34 mouse cellular contexts compared by ENCODE assay signal in genomic region chr4:63418270-63418669, GRCm38 (mm10). TPM values are rescaled to one million over a fixed set of nuclear protein-coding genes. Genes with fewer than 3 reads are reported as not detected.
DNase-seq lines count a peak whose midpoint lies in the region; ATAC-seq and TF ChIP-seq lines count a peak whose summit lies in the region.
"Had no signal": no experiment of that assay in that cellular context is flagged by ENCODE, and none has a peak within 500 bp of the region (broad histone marks: within the 10 kb centered on the region; RNA-seq: fewer than 3 reads in every experiment).

No protein-coding gene starts in this region.

- peak overlapping the region; percentile 57 for H3K27ac ChIP-seq in hindbrain, embryonic 10.5 days
- no peak overlapping the region for H3K27ac ChIP-seq in hindbrain, embryonic 13.5 days
- no peak overlapping the region for H3K27ac ChIP-seq in midbrain, embryonic 11.5 days (ENCODE audit: low read depth, low read length)
- H3K27ac ChIP-seq in midbrain, postnatal 0 days (ENCODE audit: low read depth, low read length): no peak overlapping the region
- H3K27ac ChIP-seq in embryonic facial prominence, embryonic 10.5 days (replicated peaks): peak overlapping the region; percentile 15
- H3K27ac ChIP-seq: embryonic facial prominence, embryonic 15.5 days; hindbrain, embryonic 15.5 days; limb, embryonic 12.5 days; liver, embryonic 15.5 days; stomach, postnatal 0 days had no signal

- no peak overlapping the region for H3K4me3 ChIP-seq in hindbrain, embryonic 10.5 days
- H3K4me3 ChIP-seq in hindbrain, embryonic 13.5 days: no peak overlapping the region
- H3K4me3 ChIP-seq in midbrain, embryonic 11.5 days (ENCODE audit: low read depth, low read length): no peak overlapping the region
- H3K4me3 ChIP-seq in midbrain, postnatal 0 days (ENCODE audit: low read depth, low read length): no peak overlapping the region
- H3K4me3 ChIP-seq in embryonic facial prominence, embryonic 10.5 days: no peak overlapping the region
- no peak overlapping the region for H3K4me3 ChIP-seq in myocyte
- H3K4me3 ChIP-seq: embryonic facial prominence, embryonic 15.5 days; hindbrain, embryonic 15.5 days; limb, embryonic 12.5 days; liver, embryonic 15.5 days had no signal

- peaks cover 27% of the 10 kb centered on the region for H3K4me1 ChIP-seq in hindbrain, embryonic 10.5 days (replicated peaks)
- H3K4me1 ChIP-seq in hindbrain, embryonic 13.5 days (replicated peaks): peaks cover 12% of the 10 kb centered on the region
- peaks cover 6% of the 10 kb centered on the region; the same call in 1 of the 2 replicates for H3K4me1 ChIP-seq in midbrain, embryonic 11.5 days (ENCODE audit: control insufficient read depth, insufficient read depth, low read length)
- no peaks in the 10 kb centered on the region for H3K4me1 ChIP-seq in midbrain, postnatal 0 days (ENCODE audit: insufficient read depth, low read length)
- H3K4me1 ChIP-seq in embryonic facial prominence, embryonic 10.5 days: peaks cover 41% of the 10 kb centered on the region
- H3K4me1 ChIP-seq: liver, embryonic 15.5 days had no signal

- no peaks in the 10 kb centered on the region for H3K9me3 ChIP-seq in hindbrain, embryonic 10.5 days
- no peaks in the 10 kb centered on the region for H3K9me3 ChIP-seq in hindbrain, embryonic 13.5 days
- H3K9me3 ChIP-seq in midbrain, embryonic 11.5 days (ENCODE audit: control insufficient read depth, low read length): no peaks in the 10 kb centered on the region
- H3K9me3 ChIP-seq in midbrain, postnatal 0 days (ENCODE audit: low read length): no peaks in the 10 kb centered on the region
- H3K9me3 ChIP-seq in embryonic facial prominence, embryonic 10.5 days: no peaks in the 10 kb centered on the region
- H3K9me3 ChIP-seq: embryonic facial prominence, embryonic 15.5 days; hindbrain, embryonic 15.5 days; limb, embryonic 12.5 days; liver, embryonic 15.5 days had no signal

- H3K9ac ChIP-seq in hindbrain, embryonic 13.5 days: no peak overlapping the region
- H3K9ac ChIP-seq in midbrain, embryonic 11.5 days (ENCODE audit: low read length): no peak overlapping the region
- no peak overlapping the region for H3K9ac ChIP-seq in midbrain, postnatal 0 days (replicated peaks; ENCODE audit: low read length, poor library complexity, severe bottlenecking)
- H3K9ac ChIP-seq: embryonic facial prominence, embryonic 15.5 days; hindbrain, embryonic 15.5 days; limb, embryonic 12.5 days; liver, embryonic 15.5 days; lung, embryonic 14.5 days had no signal

- no peak for TF ChIP-seq CTCF in midbrain, postnatal 0 days (IDR thresholded peaks at IDR 0.05)

- peaks cover 30% of the 10 kb centered on the region for H3K36me3 ChIP-seq in hindbrain, embryonic 10.5 days
- no peaks in the 10 kb centered on the region; the same call in 1 of the 2 replicates for H3K36me3 ChIP-seq in hindbrain, embryonic 13.5 days
- H3K36me3 ChIP-seq in midbrain, embryonic 11.5 days (ENCODE audit: control insufficient read depth, insufficient read depth, low read length): no peaks in the 10 kb centered on the region
- no peaks in the 10 kb centered on the region for H3K36me3 ChIP-seq in midbrain, postnatal 0 days (ENCODE audit: insufficient read depth, low read length)
- 0 out of 2 replicates have a peak, but pooled peaks cover 4% of the 10 kb centered on the region for H3K36me3 ChIP-seq in embryonic facial prominence, embryonic 10.5 days (replicated peaks)
- H3K36me3 ChIP-seq in myocyte (ENCODE audit: control insufficient read depth, insufficient read depth): no peaks in the 10 kb centered on the region
- H3K36me3 ChIP-seq: embryonic facial prominence, embryonic 15.5 days; hindbrain, embryonic 15.5 days; liver, embryonic 15.5 days had no signal

- TF ChIP-seq POLR2A in myocyte (IDR thresholded peaks at IDR 0.05; ENCODE audit: insufficient read length, low read depth): no peak

- no peak overlapping the region for H3K4me2 ChIP-seq in hindbrain, embryonic 13.5 days
- H3K4me2 ChIP-seq in midbrain, embryonic 11.5 days: no peak overlapping the region
- H3K4me2 ChIP-seq in midbrain, postnatal 0 days (ENCODE audit: low read depth, low read length, poor library complexity, severe bottlenecking): no peak overlapping the region
- no peak overlapping the region for H3K4me2 ChIP-seq in myocyte (ENCODE audit: low read depth)
- H3K4me2 ChIP-seq: embryonic facial prominence, embryonic 15.5 days; heart, embryonic 11.5 days; hindbrain, embryonic 15.5 days; limb, embryonic 12.5 days; liver, embryonic 15.5 days; lung, embryonic 14.5 days had no signal

- no peaks in the 10 kb centered on the region for H3K79me2 ChIP-seq in myocyte (ENCODE audit: control insufficient read depth, insufficient read depth)

- WGBS in hindbrain, embryonic 10.5 days: 68% methylated on average over 11 of the region's 11 CpGs
- 70% methylated on average over 11 of the region's 11 CpGs for WGBS in hindbrain, embryonic 13.5 days
- 75% methylated on average over 11 of the region's 11 CpGs for WGBS in midbrain, embryonic 11.5 days
- WGBS in midbrain, postnatal 0 days: 83% methylated on average over 11 of the region's 11 CpGs
- WGBS in embryonic facial prominence, embryonic 10.5 days: 80% methylated on average over 11 of the region's 11 CpGs

- no peak for DNase-seq in hindbrain, embryonic 10.5 days (ENCODE audit: low spot score)
- DNase-seq in midbrain, embryonic 11.5 days (ENCODE audit: low spot score, missing footprints): no peak
- DNase-seq in midbrain, postnatal 0 days (ENCODE audit: low spot score): no peak
- DNase-seq in embryonic facial prominence, embryonic 10.5 days (ENCODE audit: low spot score): no peak
- DNase-seq: adrenal gland, adult 8-10 months; B cell, adult 2 months; cerebellum, adult 2 months; cerebellum, postnatal 14 days; gastrocnemius, postnatal 25 days; heart, adult 18-20 months; heart, postnatal 4 days; kidney, adult 11 months; kidney, postnatal 14 days; lung, embryonic 14.5 days; lung, postnatal 14 days; right cerebral cortex, postnatal 4 days; thymus, adult 18-20 months had no signal

- no peak for ATAC-seq in hindbrain, embryonic 13.5 days (ENCODE audit: low FRiP score)
- ATAC-seq in midbrain, embryonic 11.5 days (ENCODE audit: low FRiP score): peak; percentile 6; the same call in 1 of the 2 replicates
- no peak for ATAC-seq in midbrain, postnatal 0 days (ENCODE audit: low FRiP score)
- ATAC-seq: inflammation-experienced regulatory T-cells, adult 6 months had no signal

- H3K27me3 ChIP-seq in hindbrain, embryonic 10.5 days (ENCODE audit: insufficient read depth, poor library complexity, severe bottlenecking): no peaks in the 10 kb centered on the region
- no peaks in the 10 kb centered on the region for H3K27me3 ChIP-seq in hindbrain, embryonic 13.5 days
- no peaks in the 10 kb centered on the region for H3K27me3 ChIP-seq in midbrain, embryonic 11.5 days (ENCODE audit: control insufficient read depth, insufficient read depth, low read length)
- no peaks in the 10 kb centered on the region; the same call in 1 of the 2 replicates for H3K27me3 ChIP-seq in midbrain, postnatal 0 days (ENCODE audit: insufficient read depth, low read length)
- H3K27me3 ChIP-seq in embryonic facial prominence, embryonic 10.5 days (replicated peaks; ENCODE audit: low read depth, poor library complexity, severe bottlenecking): no peaks in the 10 kb centered on the region
- H3K27me3 ChIP-seq in myocyte (ENCODE audit: control insufficient read depth, insufficient read depth, insufficient read length): no peaks in the 10 kb centered on the region
- H3K27me3 ChIP-seq: embryonic facial prominence, embryonic 15.5 days; hindbrain, embryonic 15.5 days; limb, embryonic 12.5 days; liver, embryonic 15.5 days had no signal

- H3ac ChIP-seq in myocyte (ENCODE audit: control insufficient read depth, insufficient read length): no peak overlapping the region

TF ChIP-seq in myocyte, 11 proteins besides CTCF, POLR2A, EP300 and RAD21:
- TF ChIP-seq E2F4 (IDR thresholded peaks at IDR 0.05; ENCODE audit: insufficient read depth) (no peak), SRF (IDR thresholded peaks at IDR 0.05; ENCODE audit: control insufficient read depth, insufficient read length, low read depth) (no peak), POLR2AphosphoS2 (IDR thresholded peaks at IDR 0.05; ENCODE audit: insufficient read length, low read depth) (peak; percentile 31)

RNA-seq across cellular contexts. Expression of gene Akna, which starts 15.1 kb away (rescaled TPM):
- 10.8 and 13.0 TPM in 2 replicates for polyA plus RNA-seq in hindbrain, embryonic 10.5 days (2016; fragmentation: Nextera tagmentation; extraction: Ambion mirVana)
- polyA plus RNA-seq in hindbrain, embryonic 13.5 days (2015; fragmentation: Nextera tagmentation; extraction: Ambion mirVana): 6.0 and 6.2 TPM in 2 replicates
- polyA plus RNA-seq in midbrain, embryonic 11.5 days (2014; fragmentation: Nextera tagmentation; extraction: Ambion mirVana): 7.0 and 9.1 TPM in 2 replicates
- 4.4 and 5.3 TPM in 2 replicates for total RNA-seq in midbrain, postnatal 0 days (2014; rRNA removed)
- polyA plus RNA-seq in midbrain, postnatal 0 days (2015; fragmentation: Nextera tagmentation; extraction: Ambion mirVana): 1.9 and 2.1 TPM in 2 replicates
- polyA plus RNA-seq in embryonic facial prominence, embryonic 10.5 days (2016; fragmentation: Nextera tagmentation; extraction: Ambion mirVana): 11.8 and 12.0 TPM in 2 replicates
- polyA plus RNA-seq in myocyte (2012; fragmentation: generic; extraction: Trizol): 5.6 TPM

RNA-seq across cellular contexts. Expression of gene Orm2, which starts 56.0 kb away (rescaled TPM):
- not detected in 2 replicates for polyA plus RNA-seq in hindbrain, embryonic 10.5 days (2016; fragmentation: Nextera tagmentation; extraction: Ambion mirVana)
- polyA plus RNA-seq in hindbrain, embryonic 13.5 days (2015; fragmentation: Nextera tagmentation; extraction: Ambion mirVana): not detected in 2 replicates
- not detected in 2 replicates for polyA plus RNA-seq in midbrain, embryonic 11.5 days (2014; fragmentation: Nextera tagmentation; extraction: Ambion mirVana)
- total RNA-seq in midbrain, postnatal 0 days (2014; rRNA removed): not detected in 2 replicates
- polyA plus RNA-seq in midbrain, postnatal 0 days (2015; fragmentation: Nextera tagmentation; extraction: Ambion mirVana): not detected in 2 replicates
- not detected in 2 replicates for polyA plus RNA-seq in embryonic facial prominence, embryonic 10.5 days (2016; fragmentation: Nextera tagmentation; extraction: Ambion mirVana)
- not detected for polyA plus RNA-seq in myocyte (2012; fragmentation: generic; extraction: Trizol)
- total RNA-seq: ES-E14; heart, postnatal 4 days; layer of hippocampus, adult 18-20 months; layer of hippocampus, postnatal 10 days; left cerebral cortex, adult 18-20 months; left cerebral cortex, postnatal 14 days had no signal
- polyA plus RNA-seq: cerebellum, adult 2 months; cortical plate, adult 2 months; heart, embryonic 11.5 days; heart, embryonic 16.5 days; hindbrain, embryonic 15.5 days; limb, embryonic 12.5 days; liver, embryonic 15.5 days; lung, embryonic 14.5 days; spleen, adult 2 months; stomach, postnatal 0 days had no signal

Comparison
In these comparisons a context has a peak if more than half of its experiments do, and no peak if none do; other contexts are left out.
1. H3K27ac ChIP-seq: peak in hindbrain, embryonic 10.5 days (single experiment) and embryonic facial prominence, embryonic 10.5 days (single experiment); none in hindbrain, embryonic 13.5 days (single experiment), midbrain, embryonic 11.5 days (single experiment) and midbrain, postnatal 0 days (single experiment).